Mouse (Mus musculus): ENCODE data around the gene Btbd9. TPM values are rescaled to one million over a fixed set of nuclear protein-coding genes. Genes with fewer than 3 reads are reported as not detected.
A peak's percentile ranks its signal among the peaks of the same experiment; 100 is the strongest.

Btbd9 gene
- polyA plus RNA-seq, 1 experiment from 2014 or later = 111 TPM

DNA sequence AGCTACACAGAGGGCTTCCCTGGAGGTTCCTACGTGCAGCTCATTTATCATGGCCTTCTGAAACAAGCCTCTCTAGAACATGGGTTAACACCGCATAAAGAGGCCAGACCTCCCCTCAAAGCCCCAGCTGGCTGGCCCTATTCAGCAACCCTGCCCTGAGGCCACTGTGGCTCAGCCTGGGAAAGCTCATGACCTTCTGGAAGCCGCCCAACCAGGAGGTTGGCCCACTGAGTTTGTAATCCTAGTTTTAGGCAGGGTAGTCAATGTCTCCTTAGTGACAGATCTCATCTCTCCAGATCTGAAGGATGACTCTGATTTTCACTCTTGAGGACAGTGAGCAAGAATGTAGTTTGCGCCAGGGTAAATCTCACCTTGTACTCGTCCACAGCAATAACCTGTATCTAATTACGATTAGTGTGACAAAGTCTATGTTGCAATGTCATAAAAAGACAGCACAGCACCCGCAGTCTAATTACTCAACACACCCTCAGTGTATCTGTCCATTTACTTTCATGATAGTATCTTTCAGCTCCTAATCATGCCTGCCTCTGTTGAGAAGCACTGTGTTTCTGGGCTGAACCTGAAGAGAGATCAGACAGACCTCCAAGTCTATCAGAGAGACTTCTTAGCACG, 320.2 kb downstream of the Btbd9 start:
- Histone ChIP-seq H3K27ac (no peak overlapping the region), H3K4me1 (peaks cover 41% of the 10 kb centered on the region), H3K27me3 (no peaks in the 10 kb centered on the region), H3K9me3 (replicated peaks) (no peaks in the 10 kb centered on the region), H3K36me3 (ENCODE audit: poor library complexity, severe bottlenecking) (no peaks in the 10 kb centered on the region), H3K4me3 (no peak overlapping the region), H3K9ac (no peak overlapping the region), H3K4me2 (no peak overlapping the region)
- ATAC-seq = no peak
- WGBS = 75% methylated on average over 8 of the region's 8 CpGs

DNA sequence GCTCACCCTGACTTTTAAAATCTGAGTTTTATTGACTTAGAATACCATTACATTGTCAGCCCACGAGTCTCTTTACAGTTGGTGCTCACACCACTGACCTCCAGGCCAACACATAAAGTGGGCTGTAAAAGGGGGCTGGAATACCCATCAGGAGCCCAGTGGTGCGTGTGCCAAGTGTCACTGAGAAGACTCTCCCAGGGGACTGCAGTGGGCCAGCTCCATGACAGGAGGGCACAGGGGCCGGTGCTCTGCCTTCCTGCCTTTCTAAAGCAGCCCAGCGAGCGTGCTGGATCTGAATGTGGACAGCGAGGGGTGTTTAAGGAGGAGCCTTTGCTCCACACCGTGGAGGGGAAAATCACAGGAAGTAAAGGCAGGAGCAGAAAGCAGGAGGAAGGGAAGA, 322.4 kb downstream of the Btbd9 start:
- no peak overlapping the region for H3K4me3 ChIP-seq
- H3K4me2 ChIP-seq = no peak overlapping the region
- H3K27me3 ChIP-seq = no peaks in the 10 kb centered on the region
- no peak for ATAC-seq
- no peak overlapping the region for H3K27ac ChIP-seq
- no peaks in the 10 kb centered on the region for H3K9me3 ChIP-seq (replicated peaks)
- no peak overlapping the region for H3K9ac ChIP-seq
- WGBS = 62% methylated on average over 7 of the region's 7 CpGs
- H3K36me3 ChIP-seq (ENCODE audit: poor library complexity, severe bottlenecking) = no peaks in the 10 kb centered on the region
- peaks cover 38% of the 10 kb centered on the region for H3K4me1 ChIP-seq

DNA sequence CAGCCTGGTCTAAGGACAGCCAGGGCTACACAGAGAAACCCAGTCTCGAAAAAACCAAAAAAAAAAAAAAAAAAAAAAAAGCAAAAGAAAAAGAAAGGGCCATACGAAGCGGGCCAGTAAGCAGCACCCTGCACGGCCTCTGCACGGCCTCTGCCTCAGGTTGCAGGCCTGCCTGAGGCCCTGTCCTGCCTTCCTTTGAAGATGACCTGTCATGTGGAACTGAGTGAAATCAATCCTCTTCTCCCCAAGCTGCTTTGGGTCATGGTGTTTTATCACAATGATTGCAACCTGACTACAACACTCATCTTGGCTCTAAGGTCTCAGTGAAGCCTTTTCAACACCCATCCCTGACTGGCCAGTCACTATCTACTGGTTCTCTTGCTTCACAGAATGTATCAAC, 323.3 kb downstream of the Btbd9 start:
- Histone ChIP-seq H3K9me3 (replicated peaks) (no peaks in the 10 kb centered on the region), H3K27ac (no peak overlapping the region), H3K27me3 (no peaks in the 10 kb centered on the region), H3K4me3 (no peak overlapping the region), H3K36me3 (ENCODE audit: poor library complexity, severe bottlenecking) (no peaks in the 10 kb centered on the region), H3K9ac (no peak overlapping the region), H3K4me2 (no peak overlapping the region), H3K4me1 (peaks cover 37% of the 10 kb centered on the region)
- no peak for ATAC-seq
- 59% methylated on average over 5 of the region's 5 CpGs for WGBS

DNA sequence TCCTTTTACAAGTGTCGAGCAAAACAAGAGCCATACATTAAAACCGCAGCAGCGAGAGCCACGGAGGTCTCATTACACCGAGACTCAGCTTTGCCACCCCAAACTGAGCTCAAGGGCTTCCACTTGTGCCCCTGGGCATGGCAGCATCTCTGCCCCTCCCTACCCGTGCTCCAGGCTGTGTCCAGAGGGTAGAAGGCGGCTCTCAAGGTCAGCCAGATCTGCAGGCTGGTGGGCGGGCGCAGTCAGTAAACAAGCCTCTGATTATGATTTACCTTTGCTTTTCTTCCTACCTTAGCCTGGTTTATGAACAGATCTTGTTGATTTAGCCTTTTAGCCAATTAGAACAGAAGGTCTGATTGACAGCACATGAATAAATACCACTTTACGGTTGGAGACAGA, 331.0 kb downstream of the Btbd9 start:
- Histone ChIP-seq H3K4me3 (no peak overlapping the region), H3K4me2 (no peak overlapping the region), H3K9me3 (replicated peaks) (no peaks in the 10 kb centered on the region), H3K27me3 (peaks cover 3% of the 10 kb centered on the region; the same call in 1 of the 2 replicates), H3K36me3 (ENCODE audit: poor library complexity, severe bottlenecking) (no peaks in the 10 kb centered on the region), H3K4me1 (peaks cover 52% of the 10 kb centered on the region), H3K27ac (no peak overlapping the region), H3K9ac (no peak overlapping the region)
- no peak for ATAC-seq
- WGBS = 69% methylated on average over 10 of the region's 10 CpGs

DNA sequence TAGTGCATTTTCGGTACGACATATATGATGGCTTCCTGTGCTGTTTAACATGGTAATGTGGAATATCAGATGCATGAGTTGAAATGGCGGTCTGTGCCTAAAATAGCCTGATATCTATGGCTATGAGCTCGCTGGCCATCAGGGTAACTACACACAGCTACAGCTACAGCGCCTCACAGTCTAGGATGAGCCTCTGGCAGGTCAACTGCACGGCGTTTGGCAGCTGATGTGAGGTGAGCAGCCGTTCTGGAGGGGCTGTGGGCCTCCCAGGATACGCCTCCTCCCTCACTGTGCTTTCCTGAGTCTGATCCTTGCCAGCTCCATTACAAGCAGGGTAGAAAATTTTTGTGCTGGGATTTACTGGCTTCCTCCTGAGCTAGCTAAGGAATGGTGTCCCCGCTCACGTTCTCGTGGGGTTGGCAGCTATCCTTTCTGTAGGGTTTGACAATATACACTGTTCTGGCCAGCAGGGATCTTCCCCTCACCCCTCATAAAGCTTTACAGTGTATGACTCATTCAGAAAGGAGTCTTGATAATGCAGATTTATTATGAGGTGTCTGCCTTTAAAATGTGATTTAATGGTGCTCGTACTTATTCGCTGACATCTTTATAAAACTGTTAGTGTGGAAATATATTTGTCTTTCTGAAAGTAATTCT, 331.5 kb downstream of the Btbd9 start:
- Histone ChIP-seq H3K4me3 (no peak overlapping the region), H3K36me3 (ENCODE audit: poor library complexity, severe bottlenecking) (no peaks in the 10 kb centered on the region), H3K4me2 (no peak overlapping the region), H3K27me3 (peaks cover 3% of the 10 kb centered on the region; the same call in 1 of the 2 replicates), H3K4me1 (peaks cover 52% of the 10 kb centered on the region), H3K9me3 (replicated peaks) (no peaks in the 10 kb centered on the region), H3K9ac (no peak overlapping the region), H3K27ac (no peak overlapping the region)
- WGBS = 64% methylated on average over 14 of the region's 14 CpGs
- ATAC-seq = no peak

DNA sequence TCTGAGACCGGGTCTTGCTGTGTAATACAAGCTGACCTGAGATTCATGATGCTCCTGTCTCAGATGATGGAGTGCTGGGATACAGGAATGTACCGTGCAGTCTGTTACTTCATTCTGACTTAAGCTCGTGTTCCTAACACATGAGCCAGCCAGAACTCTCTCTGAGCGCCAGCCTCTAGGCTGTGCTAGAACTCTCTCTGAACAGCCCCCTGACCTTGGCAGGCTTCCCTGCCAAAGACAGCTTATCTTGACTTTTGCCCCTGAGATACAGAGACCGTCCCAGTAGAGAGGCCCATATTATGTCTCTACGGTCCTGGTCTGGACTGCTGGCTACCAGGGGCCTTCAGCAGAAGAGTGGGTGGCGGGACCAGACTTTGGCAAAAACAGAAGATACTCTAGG, 332.7 kb downstream of the Btbd9 start:
- ATAC-seq = no peak
- Histone ChIP-seq H3K27ac (no peak overlapping the region), H3K4me1 (peaks cover 52% of the 10 kb centered on the region), H3K4me2 (no peak overlapping the region), H3K27me3 (peaks cover 3% of the 10 kb centered on the region; the same call in 1 of the 2 replicates), H3K36me3 (ENCODE audit: poor library complexity, severe bottlenecking) (no peaks in the 10 kb centered on the region), H3K9ac (no peak overlapping the region), H3K9me3 (replicated peaks) (no peaks in the 10 kb centered on the region), H3K4me3 (no peak overlapping the region)
- WGBS = 85% methylated on average over 7 of the region's 7 CpGs

DNA sequence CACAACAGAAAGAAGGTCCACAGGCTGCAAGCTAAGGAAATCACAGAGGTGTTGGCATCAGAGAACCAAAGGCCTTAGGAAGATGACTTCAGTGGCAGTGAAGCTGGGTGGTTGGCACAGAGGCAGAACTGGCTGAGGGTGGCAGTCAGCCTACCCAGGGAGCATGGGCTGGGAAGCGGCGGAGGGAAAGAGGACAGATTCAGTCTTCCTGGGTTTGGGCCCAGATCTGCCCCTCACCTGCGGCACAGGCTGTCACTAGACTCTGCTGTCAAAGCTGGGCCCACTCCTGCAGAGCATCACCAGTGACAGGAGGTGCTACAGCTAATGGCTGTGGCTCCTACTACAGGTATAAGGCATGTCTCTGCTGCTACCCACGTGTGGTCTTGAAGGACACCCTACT, 333.6 kb downstream of the Btbd9 start:
- no peak overlapping the region for H3K4me2 ChIP-seq
- no peak overlapping the region for H3K9ac ChIP-seq
- H3K4me1 ChIP-seq = peaks cover 52% of the 10 kb centered on the region
- no peak overlapping the region for H3K4me3 ChIP-seq
- H3K27ac ChIP-seq = no peak overlapping the region
- WGBS = 95% methylated on average over 4 of the region's 4 CpGs
- no peak for ATAC-seq
- peaks cover 3% of the 10 kb centered on the region; the same call in 1 of the 2 replicates for H3K27me3 ChIP-seq
- no peaks in the 10 kb centered on the region for H3K9me3 ChIP-seq (replicated peaks)
- no peaks in the 10 kb centered on the region for H3K36me3 ChIP-seq (ENCODE audit: poor library complexity, severe bottlenecking)

DNA sequence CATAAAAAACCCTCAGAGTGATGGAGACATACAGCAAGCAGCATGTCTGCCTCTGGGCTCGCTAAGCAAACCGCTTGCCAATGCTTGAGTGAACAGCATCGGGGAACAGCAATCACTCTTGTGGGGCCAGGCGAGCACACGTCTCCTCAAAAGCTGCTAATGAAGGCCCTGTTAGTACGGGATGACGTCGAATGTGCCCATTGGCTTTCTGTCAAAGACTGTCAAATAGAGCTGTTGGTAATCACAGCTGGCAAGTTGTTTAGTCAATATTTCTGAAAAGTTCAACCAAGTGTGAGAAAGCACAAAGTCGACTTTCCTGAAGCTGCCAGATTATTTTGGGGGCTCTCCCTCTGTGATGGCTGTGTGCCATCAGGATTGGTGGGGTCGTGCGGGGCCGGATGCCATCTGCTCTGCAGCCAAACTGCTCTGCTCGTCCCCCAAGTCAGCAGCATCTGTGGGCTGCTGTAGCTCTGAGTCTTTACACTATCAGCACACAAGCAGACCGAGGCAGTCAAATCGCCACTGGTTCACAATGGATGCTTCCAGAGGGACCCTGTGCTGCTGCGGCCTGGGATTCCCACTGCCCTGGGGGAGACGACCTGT, 334.5 kb downstream of the Btbd9 start:
- peak; percentile 54; the same call in 1 of the 2 replicates for ATAC-seq
- peaks cover 58% of the 10 kb centered on the region for H3K4me1 ChIP-seq
- peak overlapping the region; percentile 26; the same call in 1 of the 2 replicates for H3K27ac ChIP-seq
- no peaks in the 10 kb centered on the region for H3K36me3 ChIP-seq (ENCODE audit: poor library complexity, severe bottlenecking)
- H3K4me2 ChIP-seq = no peak overlapping the region
- no peak overlapping the region for H3K9ac ChIP-seq
- WGBS = 40% methylated on average over 17 of the region's 17 CpGs
- no peak overlapping the region for H3K4me3 ChIP-seq
- no peaks in the 10 kb centered on the region for H3K9me3 ChIP-seq (replicated peaks)
- H3K27me3 ChIP-seq = peaks cover 3% of the 10 kb centered on the region; the same call in 1 of the 2 replicates

DNA sequence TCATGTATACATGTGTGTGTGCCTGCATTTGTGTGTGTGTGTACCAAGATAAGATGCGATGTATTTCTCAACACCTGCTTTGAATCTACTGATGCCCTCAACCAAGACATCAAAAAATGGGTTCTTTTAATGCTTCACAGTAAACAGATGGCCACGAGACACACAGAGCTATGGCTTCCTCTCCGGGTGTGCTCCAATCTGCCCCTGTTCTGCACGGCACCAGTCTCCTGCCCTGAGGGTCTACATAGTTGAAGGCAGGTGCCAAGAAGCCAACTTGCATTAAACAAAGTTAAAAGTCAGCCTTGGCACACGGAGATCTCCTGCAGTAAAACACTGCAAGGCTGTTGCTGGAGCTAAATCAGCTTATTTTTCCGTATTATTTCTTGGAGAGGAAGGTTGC, 335.2 kb downstream of the Btbd9 start:
- ATAC-seq = no peak
- Histone ChIP-seq H3K27me3 (peaks cover 3% of the 10 kb centered on the region; the same call in 1 of the 2 replicates), H3K4me3 (no peak overlapping the region), H3K9me3 (replicated peaks) (no peaks in the 10 kb centered on the region), H3K4me2 (no peak overlapping the region), H3K9ac (no peak overlapping the region), H3K36me3 (ENCODE audit: poor library complexity, severe bottlenecking) (no peaks in the 10 kb centered on the region), H3K27ac (no peak overlapping the region), H3K4me1 (peaks cover 61% of the 10 kb centered on the region)
- WGBS = 73% methylated on average over 6 of the region's 6 CpGs

DNA sequence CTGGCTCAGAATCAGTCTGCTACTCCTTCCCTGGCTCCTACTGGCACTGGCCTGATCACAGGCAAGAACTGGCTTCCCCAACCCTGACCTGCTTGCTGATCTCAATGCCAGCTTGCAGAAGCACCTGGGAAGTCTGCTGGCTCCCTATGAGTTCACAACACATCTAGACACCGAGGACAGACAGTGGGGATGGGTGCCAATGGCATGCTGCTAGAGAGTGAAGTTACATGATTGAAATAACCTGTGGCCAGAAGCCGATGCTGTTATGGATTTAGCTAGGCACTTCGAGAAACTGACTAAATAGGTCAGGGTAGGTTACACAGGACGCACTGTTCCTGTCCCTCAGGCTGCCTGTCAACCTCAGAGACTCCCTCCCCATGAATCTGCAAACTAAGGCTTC, 335.6 kb downstream of the Btbd9 start:
- Histone ChIP-seq H3K9ac (no peak overlapping the region), H3K36me3 (ENCODE audit: poor library complexity, severe bottlenecking) (no peaks in the 10 kb centered on the region), H3K4me1 (peaks cover 57% of the 10 kb centered on the region), H3K27ac (no peak overlapping the region), H3K9me3 (replicated peaks) (no peaks in the 10 kb centered on the region), H3K4me2 (no peak overlapping the region), H3K4me3 (no peak overlapping the region), H3K27me3 (peaks cover 3% of the 10 kb centered on the region; the same call in 1 of the 2 replicates)
- ATAC-seq = no peak
- WGBS = 92% methylated on average over 4 of the region's 4 CpGs

DNA sequence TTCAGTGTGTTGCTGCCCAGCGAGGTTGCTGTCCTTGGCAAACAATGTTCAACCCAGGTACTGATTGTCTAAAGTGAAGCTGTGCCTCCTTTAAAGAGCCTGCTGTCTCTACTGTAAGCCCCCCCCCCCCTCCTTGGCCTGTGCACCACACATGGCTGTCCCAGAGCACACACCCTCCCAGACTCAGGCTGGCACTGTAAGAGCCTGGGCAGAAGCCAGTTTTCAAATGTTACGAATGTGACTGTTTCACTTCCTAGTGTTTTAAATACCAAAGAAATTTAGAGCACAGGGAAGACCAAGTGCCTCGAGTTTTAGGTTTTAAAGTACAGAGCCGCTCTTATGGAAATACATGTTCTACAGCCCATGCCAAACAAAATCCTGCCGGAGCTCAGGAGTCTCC, 336.8 kb downstream of the Btbd9 start:
- Histone ChIP-seq H3K4me1 (peaks cover 45% of the 10 kb centered on the region), H3K27ac (no peak overlapping the region), H3K4me3 (no peak overlapping the region), H3K9ac (no peak overlapping the region), H3K36me3 (ENCODE audit: poor library complexity, severe bottlenecking) (no peaks in the 10 kb centered on the region), H3K9me3 (replicated peaks) (no peaks in the 10 kb centered on the region), H3K27me3 (peaks cover 3% of the 10 kb centered on the region; the same call in 1 of the 2 replicates), H3K4me2 (no peak overlapping the region)
- WGBS = 84% methylated on average over 5 of the region's 5 CpGs
- no peak for ATAC-seq

DNA sequence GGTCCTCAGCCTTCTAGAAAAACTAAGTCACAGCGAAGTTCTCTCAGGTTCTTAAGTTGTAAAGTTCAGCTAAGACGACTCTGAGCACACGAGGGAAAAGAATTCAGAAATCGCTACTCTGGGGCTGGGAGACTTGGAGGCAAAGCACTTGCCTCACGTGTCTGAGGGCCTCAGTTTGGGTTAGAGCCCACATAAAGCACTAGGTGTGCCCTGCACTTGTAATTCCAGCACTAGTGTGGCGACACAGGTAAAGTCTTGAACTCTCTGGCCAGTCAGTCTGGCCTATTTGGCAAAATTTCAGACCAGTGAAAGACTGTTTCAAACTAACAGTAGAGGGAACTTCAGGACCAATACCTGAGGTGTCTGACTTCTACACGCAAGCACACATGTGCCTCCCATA, 338.7 kb downstream of the Btbd9 start:
- no peak overlapping the region for H3K27ac ChIP-seq
- H3K27me3 ChIP-seq = no peaks in the 10 kb centered on the region
- H3K4me1 ChIP-seq = peaks cover 48% of the 10 kb centered on the region
- no peak for ATAC-seq
- WGBS = 92% methylated on average over 7 of the region's 7 CpGs
- no peak overlapping the region for H3K4me2 ChIP-seq
- no peak overlapping the region for H3K9ac ChIP-seq
- H3K36me3 ChIP-seq (ENCODE audit: poor library complexity, severe bottlenecking) = no peaks in the 10 kb centered on the region
- no peaks in the 10 kb centered on the region for H3K9me3 ChIP-seq (replicated peaks)
- no peak overlapping the region for H3K4me3 ChIP-seq

All from forebrain, embryonic 13.5 days (tissue).